Mouse (Mus musculus): ENCODE results near the gene Wdr62. TPM values are rescaled to one million over a fixed set of nuclear protein-coding genes. Genes with fewer than 3 reads are reported as not detected.
"Not testable (repeated sequence)": the region's sequence is repeated elsewhere in the genome, so short reads cannot be mapped to it uniquely, and the experiment has no call there.

The Wdr62 gene
- polyA plus RNA-seq, 2 experiments, result 7.5 to 14.0 TPM

- Histone ChIP-seq H3K27me3 (ENCODE audit: control insufficient read depth, insufficient read depth, low read length) (no peaks in the 10 kb centered on the region), H3K36me3 (replicated peaks; ENCODE audit: control insufficient read depth, insufficient read depth, low read depth) (peaks cover 9% of the 10 kb centered on the region), H3K4me1 (replicated peaks; ENCODE audit: control insufficient read depth in 2 of 2, insufficient read depth in 2 of 2, low read length in 1 of 2) (no peaks in the 10 kb centered on the region), H3K4me3 (ENCODE audit: insufficient read depth in 1 of 2, low read depth in 2 of 2, low read length in 2 of 2) (no peak overlapping the region), H3K4me2 (ENCODE audit: low read depth) (no peak overlapping the region), H3K9me3 (ENCODE audit: control insufficient read depth, low read length) (no peaks in the 10 kb centered on the region), H3K27ac (no peak overlapping the region), H3K9ac (replicated peaks) (no peak overlapping the region)
- DNase-seq (ENCODE audit: low read depth in 3 of 3, low spot score in 3 of 3) (no peak), ATAC-seq (ENCODE audit: insufficient read depth) (no peak)
- WGBS (ENCODE audit: insufficient replicate concordance), result 81% methylated on average over 3 of the region's 3 CpGs
- TF ChIP-seq EP300 (IDR thresholded peaks at IDR 0.05; ENCODE audit: low read depth), result no peak
- no peak for TF ChIP-seq CTCF (IDR thresholded peaks at IDR 0.05; ENCODE audit: low read depth)
Observed at GRCm38 (mm10) chr7:30266780-30267179, 13.4 kb downstream of the Wdr62 start.

- no peak overlapping the region for H3K9ac ChIP-seq (replicated peaks)
- H3K27me3 ChIP-seq (ENCODE audit: control insufficient read depth, insufficient read depth, low read length), result no peaks in the 10 kb centered on the region
- no peaks in the 10 kb centered on the region for H3K4me1 ChIP-seq (replicated peaks; ENCODE audit: control insufficient read depth in 2 of 2, insufficient read depth in 2 of 2, low read length in 1 of 2)
- peaks cover 9% of the 10 kb centered on the region for H3K36me3 ChIP-seq (replicated peaks; ENCODE audit: control insufficient read depth, insufficient read depth, low read depth)
- H3K4me3 ChIP-seq (ENCODE audit: insufficient read depth in 1 of 2, low read depth in 2 of 2, low read length in 2 of 2), result no peak overlapping the region
- H3K4me2 ChIP-seq (ENCODE audit: low read depth), result no peak overlapping the region
- H3K27ac ChIP-seq, result no peak overlapping the region
- ATAC-seq (ENCODE audit: insufficient read depth) (no peak), DNase-seq (ENCODE audit: low read depth in 3 of 3, low spot score in 3 of 3) (no peak)
- H3K9me3 ChIP-seq (ENCODE audit: control insufficient read depth, low read length), result no peaks in the 10 kb centered on the region
- WGBS (ENCODE audit: insufficient replicate concordance), result 77% methylated on average over 7 of the region's 7 CpGs
- TF ChIP-seq CTCF (IDR thresholded peaks at IDR 0.05; ENCODE audit: low read depth) (no peak), EP300 (IDR thresholded peaks at IDR 0.05; ENCODE audit: low read depth) (no peak)
Observed at GRCm38 (mm10) chr7:30265935-30266334, 14.3 kb downstream of the Wdr62 start.

GRCm38 (mm10) chr7:30265531-30265930, 14.7 kb downstream of the Wdr62 start:
- 78% methylated on average over 5 of the region's 5 CpGs for WGBS (ENCODE audit: insufficient replicate concordance)
- Histone ChIP-seq H3K27me3 (ENCODE audit: control insufficient read depth, insufficient read depth, low read length) (no peaks in the 10 kb centered on the region), H3K27ac (no peak overlapping the region), H3K4me1 (replicated peaks; ENCODE audit: control insufficient read depth in 2 of 2, insufficient read depth in 2 of 2, low read length in 1 of 2) (no peaks in the 10 kb centered on the region), H3K9me3 (ENCODE audit: control insufficient read depth, low read length) (no peaks in the 10 kb centered on the region), H3K4me3 (ENCODE audit: insufficient read depth in 1 of 2, low read depth in 2 of 2, low read length in 2 of 2) (no peak overlapping the region), H3K9ac (replicated peaks) (no peak overlapping the region), H3K36me3 (replicated peaks; ENCODE audit: control insufficient read depth, insufficient read depth, low read depth) (peaks cover 9% of the 10 kb centered on the region), H3K4me2 (ENCODE audit: low read depth) (no peak overlapping the region)
- DNase-seq (ENCODE audit: low read depth in 3 of 3, low spot score in 3 of 3), result no peak
- no peak for TF ChIP-seq CTCF (IDR thresholded peaks at IDR 0.05; ENCODE audit: low read depth)
- TF ChIP-seq EP300 (IDR thresholded peaks at IDR 0.05; ENCODE audit: low read depth), result no peak
- ATAC-seq (ENCODE audit: insufficient read depth), result no peak

DNA sequence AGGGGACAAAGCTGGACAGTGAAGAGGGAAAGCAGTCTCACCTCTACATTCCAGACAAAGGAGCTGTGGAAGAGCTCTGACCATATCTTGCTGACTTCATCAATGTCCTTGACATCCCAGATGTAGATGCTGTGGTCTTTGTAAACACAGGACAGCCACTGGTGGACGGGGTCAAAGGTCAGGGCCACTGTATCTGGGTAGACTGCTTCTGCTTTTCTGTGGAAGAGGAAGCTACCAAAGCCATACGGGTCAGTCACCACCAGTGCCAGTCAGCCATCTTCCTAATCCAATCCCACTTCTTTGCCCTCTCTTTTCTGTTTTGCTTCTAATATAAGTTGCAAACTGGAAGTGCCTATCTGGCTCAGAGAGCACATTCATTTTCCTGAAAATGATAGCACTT, 15.2 kb downstream of the Wdr62 start:
- no peaks in the 10 kb centered on the region for H3K4me1 ChIP-seq (replicated peaks; ENCODE audit: control insufficient read depth in 2 of 2, insufficient read depth in 2 of 2, low read length in 1 of 2)
- no peak overlapping the region for H3K9ac ChIP-seq (replicated peaks)
- no peaks in the 10 kb centered on the region for H3K9me3 ChIP-seq (ENCODE audit: control insufficient read depth, low read length)
- ATAC-seq (ENCODE audit: insufficient read depth) (no peak), DNase-seq (ENCODE audit: low read depth in 3 of 3, low spot score in 3 of 3) (no peak)
- no peak for TF ChIP-seq CTCF (IDR thresholded peaks at IDR 0.05; ENCODE audit: low read depth)
- TF ChIP-seq EP300 (IDR thresholded peaks at IDR 0.05; ENCODE audit: low read depth), result no peak
- H3K36me3 ChIP-seq (replicated peaks; ENCODE audit: control insufficient read depth, insufficient read depth, low read depth), result peaks cover 9% of the 10 kb centered on the region
- no peak overlapping the region for H3K4me2 ChIP-seq (ENCODE audit: low read depth)
- 52% methylated on average over 2 of the region's 2 CpGs for WGBS (ENCODE audit: insufficient replicate concordance)
- no peak overlapping the region for H3K27ac ChIP-seq
- H3K27me3 ChIP-seq (ENCODE audit: control insufficient read depth, insufficient read depth, low read length), result no peaks in the 10 kb centered on the region
- H3K4me3 ChIP-seq (ENCODE audit: insufficient read depth in 1 of 2, low read depth in 2 of 2, low read length in 2 of 2), result no peak overlapping the region

- H3K36me3 ChIP-seq (replicated peaks; ENCODE audit: control insufficient read depth, insufficient read depth, low read depth), result peaks cover 6% of the 10 kb centered on the region; the same call in 1 of the 2 replicates
- H3K9ac ChIP-seq (replicated peaks), result no peak overlapping the region
- no peak overlapping the region for H3K27ac ChIP-seq
- TF ChIP-seq EP300 (IDR thresholded peaks at IDR 0.05; ENCODE audit: low read depth), result no peak
- TF ChIP-seq CTCF (IDR thresholded peaks at IDR 0.05; ENCODE audit: low read depth), result no peak
- H3K4me2 ChIP-seq (ENCODE audit: low read depth), result no peak overlapping the region
- ATAC-seq (ENCODE audit: insufficient read depth), result no peak
- no peak overlapping the region for H3K4me3 ChIP-seq (ENCODE audit: insufficient read depth in 1 of 2, low read depth in 2 of 2, low read length in 2 of 2)
- no peaks in the 10 kb centered on the region for H3K9me3 ChIP-seq (ENCODE audit: control insufficient read depth, low read length)
- no peaks in the 10 kb centered on the region for H3K4me1 ChIP-seq (replicated peaks; ENCODE audit: control insufficient read depth in 2 of 2, insufficient read depth in 2 of 2, low read length in 1 of 2)
- H3K27me3 ChIP-seq (ENCODE audit: control insufficient read depth, insufficient read depth, low read length), result no peaks in the 10 kb centered on the region
- DNase-seq (ENCODE audit: low read depth in 3 of 3, low spot score in 3 of 3), result no peak
- WGBS (ENCODE audit: insufficient replicate concordance), result 72% methylated on average over 12 of the region's 12 CpGs
Observed at GRCm38 (mm10) chr7:30251956-30252954, 28.0 kb downstream of the Wdr62 start.

GRCm38 (mm10) chr7:30237374-30237773, 42.8 kb downstream of the Wdr62 start:
- not testable (repeated sequence) for H3K4me3 ChIP-seq (ENCODE audit: insufficient read depth in 1 of 2, low read depth in 2 of 2, low read length in 2 of 2); ATAC-seq (ENCODE audit: insufficient read depth)
- WGBS (ENCODE audit: insufficient replicate concordance), result 62% methylated on average over 3 of the region's 3 CpGs

More at GRCm38 (mm10) chr7:30237374-30237773, 42.8 kb downstream of the Wdr62 start:
- not testable (repeated sequence) for DNase-seq (ENCODE audit: low read depth in 3 of 3, low spot score in 3 of 3); H3K4me2 ChIP-seq (ENCODE audit: low read depth); H3K4me1 ChIP-seq (replicated peaks; ENCODE audit: control insufficient read depth in 2 of 2, insufficient read depth in 2 of 2, low read length in 1 of 2); H3K36me3 ChIP-seq (replicated peaks; ENCODE audit: control insufficient read depth, insufficient read depth, low read depth); H3K27me3 ChIP-seq (ENCODE audit: control insufficient read depth, insufficient read depth, low read length); H3K9me3 ChIP-seq (ENCODE audit: control insufficient read depth, low read length); H3K27ac ChIP-seq; H3K9ac ChIP-seq (replicated peaks)
